Mouse (Mus musculus) CH12.LX (cell line): ENCODE results near the gene Slc30a2. TPM values are rescaled to one million over a fixed set of nuclear protein-coding genes. Genes with fewer than 3 reads are reported as not detected.

ENCODE experiments used
- DNase-seq: peaks from one replicate; pipeline ENCODE4 v3.0.0-alpha.2; 2013; ENCODE audit errors: extremely low read depth
- H3K27ac ChIP-seq: 2 replicates; pipeline ENCODE4 v1.5.1; 2012; ENCODE audit warnings: low read depth, mild to moderate bottlenecking, control low read depth, moderate library complexity; ENCODE audit not compliant: insufficient read depth
- H3K27me3 ChIP-seq: replicated peaks from 2 replicates; pipeline ENCODE3; 2012; ENCODE audit warnings: inconsistent platforms
- H3K36me3 ChIP-seq, 2 experiments: replicated peaks in 1 of 2; 2 replicates each; pipeline versions ENCODE3 to v1.6.1; 2012; ENCODE audit warnings: inconsistent platforms in 1 of 2, low read length in 1 of 2, mild to moderate bottlenecking in 1 of 2, mixed read lengths in 1 of 2, moderate library complexity in 1 of 2; ENCODE audit not compliant: control insufficient read depth in 1 of 2, insufficient read depth in 1 of 2
- H3K4me1 ChIP-seq, 2 experiments: 2 replicates each; pipeline ENCODE4 v1.6.1; 2012; ENCODE audit warnings: inconsistent platforms in 1 of 2, moderate library complexity in 1 of 2; ENCODE audit not compliant: insufficient read depth in 2 of 2, control insufficient read depth in 1 of 2
- H3K4me2 ChIP-seq: 2 replicates; pipeline ENCODE4 v1.6.1; 2012; ENCODE audit warnings: low read depth, mild to moderate bottlenecking, control low read depth; ENCODE audit not compliant: poor library complexity, insufficient read depth, severe bottlenecking
- H3K4me3 ChIP-seq, 3 experiments: fragments of 150-350 bp in 1 of 3; sonication (generic) in 1 of 3; replicated peaks in 1 of 3; 2 replicates each; pipeline versions ENCODE3 to v1.5.1; 2011 to 2012; ENCODE audit warnings: low read depth in 2 of 3, low read length in 2 of 3, mild to moderate bottlenecking in 2 of 3, moderate library complexity in 2 of 3, control low read depth in 1 of 3, improper control_type of control experiment in 1 of 3, inconsistent platforms in 1 of 3, mixed read lengths in 1 of 3; ENCODE audit not compliant: poor library complexity in 1 of 3
- H3K79me2 ChIP-seq: replicated peaks from 2 replicates; pipeline ENCODE4 v1.6.1; 2012; ENCODE audit warnings: mild to moderate bottlenecking, moderate library complexity; ENCODE audit not compliant: control insufficient read depth, poor library complexity, insufficient read depth, severe bottlenecking; ENCODE audit errors: extremely low read depth
- H3K9ac ChIP-seq: 2 replicates; pipeline ENCODE4 v1.6.1; 2012; ENCODE audit warnings: low read depth, mild to moderate bottlenecking, control low read depth, moderate library complexity; ENCODE audit not compliant: insufficient read depth
- H3K9me3 ChIP-seq: replicated peaks from 2 replicates; pipeline ENCODE3; 2012; ENCODE audit warnings: low read length, inconsistent platforms, mixed read lengths
- CHD2 ChIP-seq: IDR thresholded peaks from 2 replicates; pipeline ENCODE4 v1.6.1; 2011; ENCODE audit warnings: low read length, improper control_type of control experiment
- CTCF ChIP-seq, 2 experiments: IDR thresholded peaks in 1 of 2; conservative IDR thresholded peaks in 1 of 2; 2 replicates each; pipeline ENCODE4 v1.5.1; 2011 to 2012; ENCODE audit warnings: low read depth in 2 of 2, low read length in 2 of 2, improper control_type of control experiment in 1 of 2, inconsistent platforms in 1 of 2, mild to moderate bottlenecking in 1 of 2, moderate library complexity in 1 of 2
- E2F4 ChIP-seq: IDR thresholded peaks from 2 replicates; pipeline ENCODE4 v1.6.1; 2011; ENCODE audit warnings: low read depth, low read length, improper control_type of control experiment; ENCODE audit not compliant: insufficient replicate concordance
- ELF1 ChIP-seq: IDR thresholded peaks from 2 replicates; pipeline ENCODE4 v1.6.1; 2014; ENCODE audit warnings: low read depth, mild to moderate bottlenecking, inconsistent platforms, low read length, improper control_type of control experiment
- EP300 ChIP-seq: IDR thresholded peaks from 2 replicates; pipeline ENCODE4 v1.6.1; 2011; ENCODE audit warnings: low read length, improper control_type of control experiment
- GABPA ChIP-seq: IDR thresholded peaks from 2 replicates; pipeline ENCODE4 v1.6.1; 2012; ENCODE audit warnings: low read depth, low read length, improper control_type of control experiment, inconsistent platforms; ENCODE audit not compliant: insufficient replicate concordance
- JUN ChIP-seq: IDR thresholded peaks from 2 replicates; pipeline ENCODE4 v1.6.1; 2011; ENCODE audit warnings: low read depth, mild to moderate bottlenecking, low read length, improper control_type of control experiment, moderate library complexity; ENCODE audit not compliant: insufficient read depth
- MAX ChIP-seq: IDR thresholded peaks from 2 replicates; pipeline ENCODE4 v1.6.1; 2011; ENCODE audit warnings: low read length, improper control_type of control experiment
- MYC ChIP-seq: IDR thresholded peaks from 2 replicates; pipeline ENCODE4 v1.6.1; 2011; ENCODE audit warnings: low read depth, mild to moderate bottlenecking, improper control_type of control experiment, low read length
- NELFE ChIP-seq: IDR thresholded peaks from 2 replicates; pipeline ENCODE4 v1.6.1; 2011; ENCODE audit warnings: low read depth, low read length, improper control_type of control experiment
- NRF1 ChIP-seq: IDR thresholded peaks from 2 replicates; pipeline ENCODE4 v1.6.1; 2014; ENCODE audit warnings: low read depth, mild to moderate bottlenecking, inconsistent platforms, low read length, improper control_type of control experiment, moderate library complexity
- RAD21 ChIP-seq: IDR thresholded peaks from 2 replicates; pipeline ENCODE4 v1.6.1; 2011; ENCODE audit warnings: low read depth, mild to moderate bottlenecking, low read length, improper control_type of control experiment, moderate library complexity
- RCOR1 ChIP-seq: conservative IDR thresholded peaks from 2 replicates; pipeline ENCODE4 v1.6.1; 2012; ENCODE audit warnings: low read depth, mild to moderate bottlenecking, inconsistent platforms, low read length, improper control_type of control experiment
- SIN3A ChIP-seq: IDR thresholded peaks from 2 replicates; pipeline ENCODE4 v1.6.1; 2012; ENCODE audit warnings: low read length, improper control_type of control experiment, inconsistent platforms
- SMC3 ChIP-seq: IDR thresholded peaks from 2 replicates; pipeline ENCODE4 v1.6.1; 2011; ENCODE audit warnings: low read depth, low read length, improper control_type of control experiment
- TBP ChIP-seq: conservative IDR thresholded peaks from 2 replicates; pipeline ENCODE4 v1.6.1; 2011; ENCODE audit warnings: low read depth, low read length, improper control_type of control experiment
- TCF12 ChIP-seq: IDR thresholded peaks from 2 replicates; pipeline ENCODE4 v1.6.1; 2014; ENCODE audit warnings: low read depth, mild to moderate bottlenecking, inconsistent platforms, low read length, improper control_type of control experiment
- USF1 ChIP-seq: IDR thresholded peaks from 2 replicates; pipeline ENCODE4 v1.6.1; 2014; ENCODE audit warnings: low read depth, mild to moderate bottlenecking, inconsistent platforms, low read length, improper control_type of control experiment
- ZC3H11A ChIP-seq: IDR thresholded peaks from 2 replicates; pipeline ENCODE4 v1.6.1; 2012; ENCODE audit warnings: low read depth, mild to moderate bottlenecking, inconsistent platforms, low read length, improper control_type of control experiment
- ZKSCAN1 ChIP-seq: IDR thresholded peaks from 2 replicates; pipeline ENCODE4 v1.6.1; 2012; ENCODE audit warnings: low read depth, inconsistent platforms, low read length, improper control_type of control experiment, borderline replicate concordance
- dilution Hi-C: fragments of 300-500 bp; cut with MboI; formaldehyde crosslinking; loops from 2 replicates; pipeline ENCODE4 v1.14.3; 2020; ENCODE audit warnings: low sequenced_read_pairs; ENCODE audit not compliant: extremely low pct_unique_long_range_greater_than_20kb, extremely low pct_ligation_motif_present
- in situ Hi-C: fragments of 300-500 bp; cut with MboI; formaldehyde crosslinking; loops from 3 replicates; pipeline ENCODE4 v1.14.3; 2019; ENCODE audit warnings: low sequenced_read_pairs, low pct_ligation_motif_present, low pct_unique_long_range_greater_than_20kb, mixed read lengths
- polyA plus RNA-seq: library from polyadenylated mRNA; unstranded; fragments of >175 nt; gene quantifications from 2 replicates; pipeline ENCODE4 v1.2.1, GENCODE M21; 2012; ENCODE audit warnings: low read depth; ENCODE audit not compliant: insufficient read length
- total RNA-seq, 2 experiments: library from RNA; depleted of rRNA; stranded (reverse); fragments of 300-350 nt in 1 of 2; fragments of >200 nt in 1 of 2; gene quantifications; 2 replicates each; pipeline ENCODE4 v1.2.3; 2012 to 2014

Slc30a2 gene
- total and polyA plus RNA-seq, 3 experiments = 5.1 to 22.4 (median 8.9) TPM

GRCm38 (mm10) chr4:134342213-134342779 lies 685 bp upstream of the Slc30a2 start:
- dilution Hi-C loops = no loop called here
- Histone ChIP-seq H3K79me2 (no peaks in the 10 kb centered on the region), H3K9me3 (peaks cover 11% of the 10 kb centered on the region)
- no peak for TF ChIP-seq TCF12
- no peak for TF ChIP-seq GABPA
- no peak for TF ChIP-seq CHD2
- TF ChIP-seq, all 38 proteins: peak for 0
- Histone ChIP-seq H3K4me3 (no peak overlapping the region), H3K4me1 (no peaks in the 10 kb centered on the region), H3K4me2 (no peak overlapping the region), H3K36me3 (no peaks in the 10 kb centered on the region), H3K27ac (no peak overlapping the region), H3K27me3 (no peaks in the 10 kb centered on the region), H3K9ac (no peak overlapping the region)
- DNase-seq = no peak
- in situ Hi-C loops = no loop called here

- Histone ChIP-seq H3K27me3 (no peaks in the 10 kb centered on the region), H3K9ac (no peak overlapping the region), H3K9me3 (peaks cover 2% of the 10 kb centered on the region), H3K4me3 (no peak overlapping the region), H3K27ac (no peak overlapping the region), H3K36me3 (no peaks in the 10 kb centered on the region), H3K79me2 (no peaks in the 10 kb centered on the region), H3K4me1 (no peaks in the 10 kb centered on the region), H3K4me2 (no peak overlapping the region)
- TF ChIP-seq ZKSCAN1 = no peak
- TF ChIP-seq SMC3 = peak; percentile 31
- TF ChIP-seq CTCF (conservative IDR thresholded peaks at IDR 0.05 in 1 of 2, IDR thresholded peaks at IDR 0.05 in 1 of 2; ENCODE audit: low read depth in 2 of 2, low read length in 2 of 2) = peak in 1 of 2 experiments; percentile 47; a peak in 2 of 4 replicates
- no peak for TF ChIP-seq E2F4
- TF ChIP-seq ELF1 = no peak
- no peak for DNase-seq
- dilution Hi-C loops (no loop called here), in situ Hi-C loops (no loop called here)
These were observed 1.6 kb downstream of the Slc30a2 start for GRCm38 (mm10) chr4:134344620-134345019.

- DNase-seq = no peak
- Histone ChIP-seq H3K9me3 (peaks cover 10% of the 10 kb centered on the region), H3K27ac (no peak overlapping the region), H3K4me3 (no peak overlapping the region), H3K9ac (no peak overlapping the region), H3K4me1 (peaks cover 0 to 2% of the 10 kb centered on the region in 2 experiments; a peak in 1 of 4 replicates), H3K36me3 (no peaks in the 10 kb centered on the region), H3K27me3 (no peaks in the 10 kb centered on the region), H3K79me2 (no peaks in the 10 kb centered on the region), H3K4me2 (no peak overlapping the region)
- in situ Hi-C loops = no loop called here
- TF ChIP-seq EP300 (no peak), RCOR1 (no peak), TBP (no peak), MYC (no peak), SIN3A (no peak), USF1 (no peak), ZC3H11A (no peak), E2F4 (no peak), JUN (no peak), RAD21 (no peak), MAX (no peak), NRF1 (no peak), NELFE (no peak)
- dilution Hi-C loops = no loop called here
These were observed 2.8 kb downstream of the Slc30a2 start for GRCm38 (mm10) chr4:134345802-134346201.
